Comparison of ENCODE assay signal across 27 mouse cellular contexts in genomic region chr19:6521630-6522029, GRCm38 (mm10). TPM values are rescaled to one million over a fixed set of nuclear protein-coding genes. Genes with fewer than 3 reads are reported as not detected.
DNase-seq lines count a peak whose midpoint lies in the region; ATAC-seq and TF ChIP-seq lines count a peak whose summit lies in the region.
"Had no signal": no experiment of that assay in that cellular context is flagged by ENCODE, and none has a peak within 500 bp of the region (broad histone marks: within the 10 kb centered on the region; RNA-seq: fewer than 3 reads in every experiment).

No protein-coding gene starts in this region.

- no peaks in the 10 kb centered on the region for H3K27me3 ChIP-seq in cerebellum, adult 2 months (ENCODE audit: control insufficient read depth, insufficient read depth, low read length)
- H3K27me3 ChIP-seq in midbrain, embryonic 13.5 days: no peaks in the 10 kb centered on the region
- H3K27me3 ChIP-seq in midbrain, embryonic 10.5 days (ENCODE audit: low read depth, poor library complexity, severe bottlenecking): no peaks in the 10 kb centered on the region
- H3K27me3 ChIP-seq: forebrain, embryonic 13.5 days; forebrain, embryonic 15.5 days had no signal

- H3K4me2 ChIP-seq in midbrain, embryonic 13.5 days (replicated peaks): no peak overlapping the region
- H3K4me2 ChIP-seq: embryonic facial prominence, embryonic 12.5 days; forebrain, embryonic 13.5 days; forebrain, embryonic 15.5 days had no signal

- no peak for TF ChIP-seq POLR2A in cerebellum, adult 2 months (IDR thresholded peaks at IDR 0.05; ENCODE audit: borderline replicate concordance, insufficient read depth, low read length)

- no peak overlapping the region for H3K9ac ChIP-seq in midbrain, embryonic 13.5 days (replicated peaks)
- H3K9ac ChIP-seq: embryonic facial prominence, embryonic 12.5 days; forebrain, embryonic 13.5 days; forebrain, embryonic 15.5 days; forebrain, postnatal 0 days had no signal

- no peak for ATAC-seq in midbrain, embryonic 13.5 days
- ATAC-seq: activated CD4-positive, CD25-positive, alpha-beta regulatory T cell, adult 4 months; CD4-positive, CD25-positive, alpha-beta regulatory T cell, adult 4 months; forebrain, embryonic 13.5 days; forebrain, embryonic 15.5 days; forebrain, postnatal 0 days; Patski had no signal

- peak overlapping the region; percentile 68 for H3K27ac ChIP-seq in cerebellum, adult 2 months (ENCODE audit: insufficient read depth, low read length)
- H3K27ac ChIP-seq in midbrain, embryonic 13.5 days: 0 out of 2 replicates have a peak overlapping the region, but pooled peaks have one; percentile 32
- H3K27ac ChIP-seq in midbrain, embryonic 10.5 days (replicated peaks): no peak overlapping the region
- H3K27ac ChIP-seq: embryonic facial prominence, embryonic 10.5 days; embryonic facial prominence, embryonic 12.5 days; forebrain, embryonic 13.5 days; forebrain, embryonic 15.5 days had no signal

- H3K9me3 ChIP-seq in midbrain, embryonic 13.5 days: no peaks in the 10 kb centered on the region
- H3K9me3 ChIP-seq in midbrain, embryonic 10.5 days (replicated peaks): no peaks in the 10 kb centered on the region
- H3K9me3 ChIP-seq: embryonic facial prominence, embryonic 10.5 days; embryonic facial prominence, embryonic 12.5 days; forebrain, embryonic 13.5 days; forebrain, embryonic 15.5 days; G1E had no signal

- WGBS in cerebellum, adult 2 months: 20% methylated on average over 3 of the region's 3 CpGs
- WGBS in midbrain, embryonic 13.5 days: 96% methylated on average over 3 of the region's 3 CpGs
- WGBS in midbrain, embryonic 10.5 days: 91% methylated on average over 3 of the region's 3 CpGs

- DNase-seq in cerebellum, adult 2 months: no peak
- DNase-seq in cerebellum, adult 8-10 months: no peak
- no peak for DNase-seq in midbrain, embryonic 10.5 days (ENCODE audit: low spot score)
- DNase-seq in right cerebral cortex, adult 18-20 months: peak; percentile 47
- no peak for DNase-seq in right cerebral cortex, postnatal 4 days
- DNase-seq in c-Kit-positive CD71-positive TER-119-positive erythroid progenitor cells, embryonic 14.5 days (ENCODE audit: low spot score): no peak
- DNase-seq: adrenal gland, adult 8-10 months; adrenal gland, postnatal 14 days; adrenal gland, postnatal 36 days; B cell, adult 2 months; cerebellum, adult 11-12 months; cerebellum, adult 9-10 months; cerebellum, postnatal 10 days; cerebellum, postnatal 25 days; forebrain, postnatal 0 days had no signal

- peaks cover 92% of the 10 kb centered on the region for H3K4me1 ChIP-seq in cerebellum, adult 2 months (ENCODE audit: control insufficient read depth, insufficient read depth, low read length)
- H3K4me1 ChIP-seq in midbrain, embryonic 13.5 days (replicated peaks): peaks cover 33% of the 10 kb centered on the region
- peaks cover 37% of the 10 kb centered on the region for H3K4me1 ChIP-seq in midbrain, embryonic 10.5 days

- no peak overlapping the region for H3K4me3 ChIP-seq in cerebellum, adult 2 months (replicated peaks; ENCODE audit: insufficient read depth, low read depth, low read length)
- H3K4me3 ChIP-seq in midbrain, embryonic 13.5 days (replicated peaks): no peak overlapping the region
- no peak overlapping the region for H3K4me3 ChIP-seq in midbrain, embryonic 10.5 days
- H3K4me3 ChIP-seq: embryonic facial prominence, embryonic 10.5 days; embryonic facial prominence, embryonic 12.5 days; forebrain, embryonic 13.5 days; forebrain, embryonic 15.5 days had no signal

- H3K36me3 ChIP-seq in midbrain, embryonic 13.5 days: peaks cover 92% of the 10 kb centered on the region
- peaks cover 63% of the 10 kb centered on the region for H3K36me3 ChIP-seq in midbrain, embryonic 10.5 days
- H3K36me3 ChIP-seq: embryonic facial prominence, embryonic 12.5 days; G1E had no signal

- no peak for TF ChIP-seq CTCF in cerebellum, adult 2 months (IDR thresholded peaks at IDR 0.05; ENCODE audit: borderline replicate concordance, insufficient read depth, low read depth, low read length)

RNA-seq across cellular contexts. Expression of gene Slc22a12, which starts 21.2 kb away (rescaled TPM):
- 0.15 and 0.24 TPM in 2 replicates for polyA plus RNA-seq in cerebellum, adult 2 months (2012; rRNA removed)
- polyA plus RNA-seq in midbrain, embryonic 13.5 days (2015; fragmentation: Nextera tagmentation; extraction: Ambion mirVana): 0.19 TPM in 1 of 2 replicates, not detected in the other
- not detected in 2 replicates for polyA plus RNA-seq in midbrain, embryonic 10.5 days (2016; fragmentation: Nextera tagmentation; extraction: Ambion mirVana)
- polyA plus RNA-seq: activated CD4-positive, CD25-positive, alpha-beta regulatory T cell, adult 4 months; brain, embryonic 14.5 days; CD4-positive, CD25-positive, alpha-beta regulatory T cell, adult 4 months; embryonic facial prominence, embryonic 10.5 days; embryonic facial prominence, embryonic 12.5 days; embryonic facial prominence, embryonic 14.5 days; forebrain, embryonic 11.5 days; forebrain, embryonic 13.5 days; forebrain, embryonic 15.5 days; G1E; Patski had no signal
